Mouse (Mus musculus) left cerebral cortex, adult 9 months (tissue): ENCODE measurements around the gene Tacstd2.
"Not testable (repeated sequence)": the region's sequence is repeated elsewhere in the genome, so short reads cannot be mapped to it uniquely, and the experiment has no call there.

Experiments used
- DNase-seq, 2 experiments: peaks; one replicate each; pipeline ENCODE4 v3.0.0; 2022; ENCODE audit warnings: low spot score in 2 of 2

The Tacstd2 gene

GRCm38 (mm10) chr6:67535777-67536054 lies at the start of gene Tacstd2:
Gene Tacstd2, minus strand, starts transcription at chr6:67535796.
- no peak for DNase-seq

GRCm38 (mm10) chr6:67566270-67566669 lies 30.7 kb upstream of the Tacstd2 start:
- DNase-seq = no peak

- DNase-seq = no peak
These were observed 19.8 kb upstream of the Tacstd2 start for GRCm38 (mm10) chr6:67555376-67555775.

- no peak for DNase-seq
These were observed 14.0 kb upstream of the Tacstd2 start for GRCm38 (mm10) chr6:67549550-67549949.

GRCm38 (mm10) chr6:67535005-67535776 lies 405 bp downstream of the Tacstd2 start:
- no peak for DNase-seq

GRCm38 (mm10) chr6:67534191-67535004 lies 1.2 kb downstream of the Tacstd2 start:
- DNase-seq = no peak

GRCm38 (mm10) chr6:67532665-67533440 lies 2.7 kb downstream of the Tacstd2 start:
- DNase-seq = peak in 1 of 2 experiments; percentile 2

- no peak for DNase-seq
These were observed 3.8 kb downstream of the Tacstd2 start for GRCm38 (mm10) chr6:67531822-67532162.

GRCm38 (mm10) chr6:67530992-67531821 lies 4.4 kb downstream of the Tacstd2 start:
- DNase-seq = peak in 1 of 2 experiments; percentile 6

GRCm38 (mm10) chr6:67526356-67526755 lies 9.2 kb downstream of the Tacstd2 start:
- DNase-seq = no peak

GRCm38 (mm10) chr6:67510752-67511151 lies 24.8 kb downstream of the Tacstd2 start:
- DNase-seq = peak in 1 of 2 experiments; percentile 49

- not testable (repeated sequence) for DNase-seq
These were observed 33.7 kb downstream of the Tacstd2 start for GRCm38 (mm10) chr6:67501938-67502337.

- no peak for DNase-seq
These were observed 43.8 kb downstream of the Tacstd2 start, which contains the start of gene Il23r for GRCm38 (mm10) chr6:67491755-67492154. Gene Il23r, minus strand, starts transcription at chr6:67491855.
